Mouse (Mus musculus): ENCODE measurements around the gene Cish. TPM values are rescaled to one million over a fixed set of nuclear protein-coding genes. Genes with fewer than 3 reads are reported as not detected.
A peak's percentile ranks its signal among the peaks of the same experiment; 100 is the strongest.

Cish gene
- polyA plus RNA-seq, 1 experiment from 2014 or later: 11.6 TPM

- no peak for ATAC-seq (ENCODE audit: insufficient read depth)
- Histone ChIP-seq H3K4me2 (peak overlapping the region; percentile 93), H3K4me3 (replicated peaks) (peak overlapping the region; percentile 70), H3K27ac (replicated peaks) (peak overlapping the region; percentile 91), H3K4me1 (replicated peaks) (peaks cover 90% of the 10 kb centered on the region), H3K36me3 (replicated peaks) (peaks cover 22% of the 10 kb centered on the region), H3K27me3 (no peaks in the 10 kb centered on the region), H3K9ac (0 out of 2 replicates have a peak overlapping the region, but pooled peaks have one; percentile 16), H3K9me3 (replicated peaks) (no peaks in the 10 kb centered on the region)
- WGBS (ENCODE audit: insufficient replicate concordance): 79% methylated on average over 6 of the region's 6 CpGs
These were observed 3.0 kb downstream of the Cish start for GRCm38 (mm10) chr9:107298876-107299275.

DNA sequence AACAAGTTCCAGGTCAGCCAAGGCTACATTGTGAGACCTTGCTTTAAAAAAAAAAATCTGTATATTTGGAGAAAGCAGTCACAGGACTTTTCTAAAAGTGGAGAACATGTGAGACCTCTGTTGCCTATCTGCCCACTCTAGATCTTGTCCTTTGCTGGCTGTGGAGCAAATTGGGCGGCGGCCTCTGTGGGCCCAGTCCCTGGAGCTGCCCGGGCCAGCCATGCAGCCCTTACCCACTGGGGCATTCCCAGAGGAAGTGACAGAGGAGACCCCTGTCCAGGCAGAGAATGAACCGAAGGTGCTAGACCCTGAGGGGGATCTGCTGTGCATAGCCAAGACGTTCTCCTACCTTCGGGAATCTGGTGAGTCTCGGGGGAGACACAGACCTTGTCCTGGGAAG lies 4.0 kb downstream of the Cish start:
- Histone ChIP-seq H3K4me1 (replicated peaks) (peaks cover 94% of the 10 kb centered on the region), H3K4me2 (no peak overlapping the region; the same call in 1 of the 2 replicates), H3K36me3 (replicated peaks) (peaks cover 22% of the 10 kb centered on the region), H3K27me3 (no peaks in the 10 kb centered on the region), H3K9ac (no peak overlapping the region), H3K27ac (replicated peaks) (no peak overlapping the region), H3K4me3 (replicated peaks) (no peak overlapping the region), H3K9me3 (replicated peaks) (no peaks in the 10 kb centered on the region)
- 83% methylated on average over 7 of the region's 7 CpGs for WGBS (ENCODE audit: insufficient replicate concordance)
- ATAC-seq (ENCODE audit: insufficient read depth): no peak

DNA sequence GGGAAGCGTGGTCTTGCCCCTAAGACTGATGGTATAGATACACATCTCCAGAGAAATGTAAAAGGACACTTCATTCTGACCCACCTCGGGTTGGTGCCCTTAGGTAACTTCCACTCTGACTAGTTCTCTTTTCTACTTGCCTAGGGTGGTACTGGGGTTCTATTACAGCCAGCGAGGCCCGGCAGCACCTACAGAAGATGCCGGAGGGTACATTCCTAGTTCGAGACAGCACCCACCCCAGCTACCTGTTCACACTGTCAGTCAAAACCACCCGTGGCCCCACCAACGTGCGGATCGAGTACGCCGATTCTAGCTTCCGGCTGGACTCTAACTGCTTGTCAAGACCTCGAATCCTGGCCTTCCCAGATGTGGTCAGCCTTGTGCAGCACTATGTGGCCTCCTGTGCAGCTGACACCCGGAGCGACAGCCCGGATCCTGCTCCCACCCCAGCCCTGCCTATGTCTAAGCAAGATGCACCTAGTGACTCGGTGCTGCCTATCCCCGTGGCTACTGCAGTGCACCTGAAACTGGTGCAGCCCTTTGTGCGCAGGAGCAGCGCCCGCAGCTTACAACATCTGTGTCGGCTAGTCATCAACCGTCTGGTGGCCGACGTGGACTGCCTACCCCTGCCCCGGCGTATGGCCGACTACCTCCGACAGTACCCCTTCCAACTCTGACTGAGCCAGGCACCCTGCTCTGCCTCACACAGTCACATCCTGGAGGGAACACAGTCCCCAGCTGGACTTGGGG lies 4.6 kb downstream of the Cish start:
- Histone ChIP-seq H3K9me3 (replicated peaks) (no peaks in the 10 kb centered on the region), H3K36me3 (replicated peaks) (peaks cover 22% of the 10 kb centered on the region), H3K27me3 (no peaks in the 10 kb centered on the region), H3K9ac (no peak overlapping the region), H3K4me2 (no peak overlapping the region; the same call in 1 of the 2 replicates), H3K27ac (replicated peaks) (no peak overlapping the region), H3K4me1 (replicated peaks) (peaks cover 96% of the 10 kb centered on the region), H3K4me3 (replicated peaks) (no peak overlapping the region)
- ATAC-seq (ENCODE audit: insufficient read depth): no peak
- WGBS (ENCODE audit: insufficient replicate concordance): 84% methylated on average over 30 of the region's 30 CpGs

GRCm38 (mm10) chr9:107301554-107302331 lies 5.9 kb downstream of the Cish start:
- no peak overlapping the region for H3K4me2 ChIP-seq

DNA sequence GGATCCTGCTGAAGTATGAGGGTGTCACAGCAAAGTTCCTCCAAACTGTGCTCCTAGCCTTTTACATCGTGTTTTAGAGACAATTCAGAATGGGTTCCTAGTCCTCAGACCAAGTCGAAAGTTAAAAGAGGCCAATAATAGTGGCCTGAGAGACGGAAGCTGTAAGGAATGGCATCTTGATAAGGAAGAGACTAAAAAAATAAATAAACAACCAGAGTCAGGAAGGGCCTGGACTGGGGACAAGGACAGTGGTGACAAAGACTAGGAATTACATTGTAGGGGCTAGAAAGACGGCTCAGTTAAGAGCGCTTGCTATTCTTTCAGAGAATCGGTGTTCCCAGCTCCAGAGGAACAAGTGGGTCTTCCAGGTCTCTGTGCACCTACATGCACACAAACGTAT lies 6.8 kb downstream of the Cish start:
- H3K27me3 ChIP-seq: no peaks in the 10 kb centered on the region
- H3K9me3 ChIP-seq (replicated peaks): no peaks in the 10 kb centered on the region
- no peak overlapping the region for H3K9ac ChIP-seq
- no peak overlapping the region for H3K4me2 ChIP-seq
- ATAC-seq (ENCODE audit: insufficient read depth): no peak
- peaks cover 99% of the 10 kb centered on the region for H3K4me1 ChIP-seq (replicated peaks)
- H3K4me3 ChIP-seq (replicated peaks): no peak overlapping the region
- peaks cover 22% of the 10 kb centered on the region for H3K36me3 ChIP-seq (replicated peaks)
- H3K27ac ChIP-seq (replicated peaks): peak overlapping the region; percentile 34; the same call in 1 of the 2 replicates
- 64% methylated on average over 7 of the region's 7 CpGs for WGBS (ENCODE audit: insufficient replicate concordance)

More at GRCm38 (mm10) chr9:107301554-107302331, 5.9 kb downstream of the Cish start:
- H3K36me3 ChIP-seq (replicated peaks): peaks cover 22% of the 10 kb centered on the region
- no peak overlapping the region for H3K27ac ChIP-seq (replicated peaks)
- no peak overlapping the region for H3K4me3 ChIP-seq (replicated peaks)
- WGBS (ENCODE audit: insufficient replicate concordance): 61% methylated on average over 17 of the region's 17 CpGs
- no peaks in the 10 kb centered on the region for H3K27me3 ChIP-seq
- no peak for ATAC-seq (ENCODE audit: insufficient read depth)
- peaks cover 99% of the 10 kb centered on the region for H3K4me1 ChIP-seq (replicated peaks)
- H3K9me3 ChIP-seq (replicated peaks): no peaks in the 10 kb centered on the region
- H3K9ac ChIP-seq: no peak overlapping the region

GRCm38 (mm10) chr9:107303121-107303820 lies 7.4 kb downstream of the Cish start:
- no peak overlapping the region for H3K4me2 ChIP-seq
- peak overlapping the region; percentile 34 for H3K27ac ChIP-seq (replicated peaks)
- H3K4me1 ChIP-seq (replicated peaks): peaks cover 99% of the 10 kb centered on the region

GRCm38 (mm10) chr9:107303900-107304299 lies 8.1 kb downstream of the Cish start:
- no peak for ATAC-seq (ENCODE audit: insufficient read depth)
- Histone ChIP-seq H3K36me3 (replicated peaks) (peaks cover 22% of the 10 kb centered on the region), H3K4me3 (replicated peaks) (no peak overlapping the region), H3K9me3 (replicated peaks) (no peaks in the 10 kb centered on the region), H3K4me1 (replicated peaks) (peaks cover 99% of the 10 kb centered on the region), H3K4me2 (no peak overlapping the region), H3K9ac (no peak overlapping the region), H3K27me3 (no peaks in the 10 kb centered on the region), H3K27ac (replicated peaks) (no peak overlapping the region; the same call in 1 of the 2 replicates)
- 75% methylated on average over 5 of the region's 5 CpGs for WGBS (ENCODE audit: insufficient replicate concordance)

More at GRCm38 (mm10) chr9:107303121-107303820, 7.4 kb downstream of the Cish start:
- peaks cover 22% of the 10 kb centered on the region for H3K36me3 ChIP-seq (replicated peaks)
- H3K9ac ChIP-seq: no peak overlapping the region
- no peak overlapping the region for H3K4me3 ChIP-seq (replicated peaks)
- ATAC-seq (ENCODE audit: insufficient read depth): no peak
- 71% methylated on average over 9 of the region's 9 CpGs for WGBS (ENCODE audit: insufficient replicate concordance)
- H3K9me3 ChIP-seq (replicated peaks): no peaks in the 10 kb centered on the region
- no peaks in the 10 kb centered on the region for H3K27me3 ChIP-seq

- ATAC-seq (ENCODE audit: insufficient read depth): peak; percentile 49
- Histone ChIP-seq H3K9me3 (replicated peaks) (no peaks in the 10 kb centered on the region), H3K27me3 (no peaks in the 10 kb centered on the region), H3K27ac (replicated peaks) (no peak overlapping the region; the same call in 1 of the 2 replicates), H3K4me3 (replicated peaks) (no peak overlapping the region), H3K36me3 (replicated peaks) (peaks cover 22% of the 10 kb centered on the region), H3K4me2 (peak overlapping the region; percentile 46), H3K9ac (no peak overlapping the region), H3K4me1 (replicated peaks) (peaks cover 96% of the 10 kb centered on the region)
- WGBS (ENCODE audit: insufficient replicate concordance): 35% methylated on average over 3 of the region's 3 CpGs
These were observed 8.6 kb downstream of the Cish start for GRCm38 (mm10) chr9:107304383-107304782.

DNA sequence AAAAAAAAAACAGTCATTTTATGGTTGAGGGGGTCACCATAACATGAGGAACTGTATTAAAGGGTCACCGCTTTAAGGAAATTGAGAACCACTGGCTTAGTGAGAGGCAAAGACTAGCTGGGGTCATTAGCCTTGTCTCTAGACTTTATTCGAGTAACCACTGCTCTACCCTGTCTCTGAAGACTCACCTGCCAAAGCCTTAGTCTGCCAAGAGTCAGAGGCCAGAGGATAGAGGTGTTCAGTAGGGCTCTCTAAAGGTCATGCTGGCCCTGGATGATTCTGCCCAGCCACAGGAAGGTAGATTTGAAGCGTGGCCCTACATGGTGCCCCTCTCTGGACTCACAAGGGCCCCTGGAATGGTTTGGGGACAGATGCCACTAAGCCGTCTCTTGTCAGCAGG lies 9.2 kb downstream of the Cish start:
- no peak for ATAC-seq (ENCODE audit: insufficient read depth)
- Histone ChIP-seq H3K4me2 (no peak overlapping the region), H3K4me1 (replicated peaks) (peaks cover 90% of the 10 kb centered on the region), H3K27me3 (no peaks in the 10 kb centered on the region), H3K36me3 (replicated peaks) (peaks cover 21% of the 10 kb centered on the region), H3K9ac (no peak overlapping the region), H3K27ac (replicated peaks) (no peak overlapping the region), H3K9me3 (replicated peaks) (no peaks in the 10 kb centered on the region), H3K4me3 (replicated peaks) (no peak overlapping the region)
- WGBS (ENCODE audit: insufficient replicate concordance): 71% methylated on average over 4 of the region's 4 CpGs

- H3K27ac ChIP-seq (replicated peaks): peak overlapping the region; percentile 53
These were observed 10.0 kb downstream of the Cish start for GRCm38 (mm10) chr9:107305601-107306542.

More at GRCm38 (mm10) chr9:107305601-107306542, 10.0 kb downstream of the Cish start:
- no peaks in the 10 kb centered on the region for H3K9me3 ChIP-seq (replicated peaks)
- no peak overlapping the region for H3K4me2 ChIP-seq
- H3K9ac ChIP-seq: no peak overlapping the region
- peaks cover 13% of the 10 kb centered on the region for H3K36me3 ChIP-seq (replicated peaks)
- peaks cover 82% of the 10 kb centered on the region for H3K4me1 ChIP-seq (replicated peaks)
- no peaks in the 10 kb centered on the region for H3K27me3 ChIP-seq
- no peak for ATAC-seq (ENCODE audit: insufficient read depth)
- 63% methylated on average over 13 of the region's 13 CpGs for WGBS (ENCODE audit: insufficient replicate concordance)
- no peak overlapping the region for H3K4me3 ChIP-seq (replicated peaks)

All from liver, embryonic 15.5 days (tissue).